Mouse (Mus musculus) c-Kit-negative CD71-positive TER-119-positive erythroid progenitor cells, embryonic 14.5 days (primary cell): ENCODE data around the gene Hdac5.
A peak's percentile ranks its signal among the peaks of the same experiment; 100 is the strongest.
"Not testable (repeated sequence)": the region's sequence is repeated elsewhere in the genome, so short reads cannot be mapped to it uniquely, and the experiment has no call there.

ENCODE experiments used
- DNase-seq: peaks from one replicate; pipeline ENCODE4 v3.0.0-alpha.2; 2013; ENCODE audit warnings: low read depth, low spot score

Gene Hdac5

DNA sequence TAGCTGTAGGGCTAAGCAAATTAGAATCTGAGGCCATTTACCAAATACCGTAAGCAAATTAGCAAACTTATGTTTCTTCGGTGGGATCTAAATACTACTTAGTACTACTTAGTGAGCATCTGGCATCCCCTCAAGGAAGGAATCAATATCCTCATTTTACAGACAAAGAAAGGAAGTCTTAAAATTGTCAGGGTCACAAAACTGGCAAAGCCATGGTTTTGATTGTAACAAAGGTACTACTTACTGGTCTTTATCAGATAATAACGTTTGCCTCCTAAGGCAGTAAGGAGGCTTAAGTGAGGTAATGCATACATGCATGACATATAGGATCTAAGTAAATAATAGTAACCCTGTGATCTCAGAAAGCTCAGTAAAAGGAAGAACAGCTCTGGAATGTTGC, 44.3 kb downstream of the Hdac5 start:
- DNase-seq, result no peak

DNA sequence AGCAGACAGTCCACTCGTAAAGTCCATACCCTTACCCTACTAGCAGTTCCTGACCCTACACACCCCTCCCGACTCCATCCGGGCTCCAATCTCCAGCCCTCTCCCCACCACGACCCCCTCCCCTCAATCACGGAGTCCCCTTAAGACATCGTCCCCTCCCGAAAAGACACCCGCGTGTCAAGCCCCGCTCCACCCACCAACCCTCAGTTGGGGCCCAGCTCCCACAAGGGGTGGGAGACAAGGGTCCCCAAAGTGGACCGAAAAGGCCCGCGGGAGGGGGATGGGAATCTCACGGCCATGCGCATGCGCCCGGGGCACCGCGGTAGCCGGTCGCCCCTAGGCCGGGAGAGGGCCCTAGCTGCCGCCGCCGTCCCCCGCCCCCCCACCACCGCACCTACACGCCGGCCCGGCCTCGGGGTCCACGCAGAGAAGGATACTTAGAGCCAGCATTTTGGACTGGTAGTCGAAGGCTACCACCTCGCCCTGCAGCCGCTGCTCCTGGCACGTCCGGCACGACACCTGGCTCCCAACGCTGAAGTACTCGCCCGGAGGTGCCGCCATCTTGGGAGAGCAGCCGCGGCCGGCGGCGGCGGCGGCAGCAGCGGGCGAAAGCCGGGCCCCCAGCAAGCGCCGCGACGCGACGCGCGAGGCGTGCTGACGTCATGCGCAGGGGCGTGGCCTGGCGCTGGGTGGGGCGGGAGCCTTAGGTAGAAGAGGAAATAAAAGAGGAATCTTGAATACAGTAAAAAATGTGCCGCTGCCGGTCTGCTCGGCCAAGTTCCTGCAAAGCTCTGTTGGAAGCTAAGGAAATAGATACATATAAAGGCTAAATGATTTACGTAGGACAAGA, 45.1 kb downstream of the Hdac5 start, which contains the start of gene Lsm12:
Lsm12 (minus strand) TSS at position 651 of the 850 bp plus-strand sequence.
- DNase-seq, result peak; percentile 92

- peak; percentile 15 for DNase-seq
Measured at GRCm38 (mm10) chr11:102184253-102184645, 45.7 kb downstream of the Hdac5 start.

GRCm38 (mm10) chr11:102179836-102180235, 50.1 kb downstream of the Hdac5 start:
- no peak for DNase-seq

- no peak for DNase-seq
Measured at GRCm38 (mm10) chr11:102168689-102169088, 61.3 kb downstream of the Hdac5 start.

- no peak for DNase-seq
Measured at GRCm38 (mm10) chr11:102167539-102167938, 62.4 kb downstream of the Hdac5 start.

GRCm38 (mm10) chr11:102165971-102166722, 63.8 kb downstream of the Hdac5 start:
- no peak for DNase-seq

- no peak for DNase-seq
Measured at GRCm38 (mm10) chr11:102159781-102160180, 70.2 kb downstream of the Hdac5 start.

GRCm38 (mm10) chr11:102158024-102158423, 71.9 kb downstream of the Hdac5 start:
- DNase-seq, result not testable (repeated sequence)

DNA sequence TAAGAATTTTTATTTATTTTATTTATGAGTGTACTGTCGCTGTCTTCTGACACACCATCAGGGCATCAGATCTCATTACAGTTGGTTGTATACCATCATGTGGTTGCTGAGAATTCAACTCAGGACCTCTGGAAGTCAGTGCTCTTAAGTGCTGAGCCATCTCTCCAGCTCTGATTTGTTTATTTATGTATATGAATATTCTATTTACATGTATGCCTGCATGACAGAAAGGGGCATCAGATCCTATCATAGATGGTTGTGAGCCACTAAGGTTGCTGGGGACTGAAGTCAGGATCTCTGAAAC, 73.2 kb downstream of the Hdac5 start:
- no peak for DNase-seq

- DNase-seq, result peak; percentile 78
Measured at GRCm38 (mm10) chr11:102156039-102156785, 73.8 kb downstream of the Hdac5 start, which contains the start of gene Tmem101. Gene Tmem101 (minus strand): TSS chr11:102156404.

DNA sequence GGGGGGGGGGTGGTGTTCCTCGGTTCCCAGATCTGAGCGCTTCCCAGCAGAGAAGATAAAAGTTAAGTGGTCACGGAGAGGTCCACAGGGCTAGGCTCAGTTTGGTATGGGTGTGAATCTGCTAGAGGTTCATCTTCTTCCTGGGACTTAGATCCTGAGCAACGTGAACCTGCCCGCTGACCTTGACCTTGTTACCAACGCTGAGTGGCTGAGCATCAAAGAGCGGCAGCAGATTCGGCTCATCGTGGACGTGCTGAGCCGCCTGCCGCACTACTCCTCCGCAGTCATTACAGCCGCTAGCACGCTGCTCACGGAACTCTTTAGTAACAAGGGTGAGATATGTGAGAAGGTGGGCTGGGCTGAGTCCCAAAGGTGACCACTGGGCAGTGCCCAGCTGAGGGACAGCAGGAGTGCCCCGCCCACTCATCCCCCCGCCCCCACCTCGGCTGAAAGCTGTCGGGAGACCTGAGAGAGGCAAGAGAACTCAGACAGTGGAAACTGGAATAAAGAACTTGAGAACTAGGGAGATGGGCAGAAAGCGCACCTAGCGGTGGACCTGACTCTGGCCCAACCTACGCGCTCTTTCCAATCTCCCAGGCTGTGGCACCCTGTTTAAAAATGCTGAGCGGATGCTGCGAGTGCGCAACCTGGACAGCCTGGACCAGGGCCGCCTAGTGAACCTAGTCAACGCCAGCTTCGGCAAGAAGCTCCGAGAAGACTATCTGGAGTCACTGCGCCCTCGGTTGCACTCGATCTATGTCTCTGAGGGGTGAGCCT, 82.6 kb downstream of the Hdac5 start:
- DNase-seq, result no peak

- DNase-seq, result no peak
Measured at GRCm38 (mm10) chr11:102146531-102146930, 83.4 kb downstream of the Hdac5 start.

GRCm38 (mm10) chr11:102146005-102146404, 84.0 kb downstream of the Hdac5 start:
- DNase-seq, result no peak

DNA sequence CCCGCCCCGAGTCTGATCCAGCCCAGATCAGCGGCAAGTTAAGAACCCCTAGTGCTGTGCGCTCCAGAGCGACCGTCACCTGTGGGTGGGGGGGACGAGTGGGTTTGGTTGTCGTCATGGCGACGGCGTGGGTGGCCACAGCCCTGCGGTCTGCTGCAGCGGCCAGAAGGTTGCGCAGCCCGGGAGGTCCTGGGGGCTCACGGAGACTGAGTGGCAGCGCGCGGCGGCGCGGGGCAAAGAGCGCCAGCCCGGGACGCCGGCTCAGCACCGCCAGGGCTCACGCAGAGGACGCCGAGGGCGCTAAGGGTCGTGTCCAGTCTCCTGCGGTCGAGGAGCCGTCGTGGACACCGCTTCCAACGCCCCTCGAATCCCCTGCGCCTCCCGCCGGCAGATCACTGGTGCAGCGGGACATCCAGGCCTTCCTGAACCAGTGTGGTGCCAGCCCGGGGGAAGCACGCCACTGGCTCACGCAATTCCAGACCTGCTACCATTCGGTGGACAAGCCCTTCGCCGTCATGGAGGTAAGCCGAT, 84.4 kb downstream of the Hdac5 start, which contains the start of gene Nags:
Nags (plus strand) TSS at position 43 of the 531 bp plus-strand sequence.
- DNase-seq, result no peak

DNA sequence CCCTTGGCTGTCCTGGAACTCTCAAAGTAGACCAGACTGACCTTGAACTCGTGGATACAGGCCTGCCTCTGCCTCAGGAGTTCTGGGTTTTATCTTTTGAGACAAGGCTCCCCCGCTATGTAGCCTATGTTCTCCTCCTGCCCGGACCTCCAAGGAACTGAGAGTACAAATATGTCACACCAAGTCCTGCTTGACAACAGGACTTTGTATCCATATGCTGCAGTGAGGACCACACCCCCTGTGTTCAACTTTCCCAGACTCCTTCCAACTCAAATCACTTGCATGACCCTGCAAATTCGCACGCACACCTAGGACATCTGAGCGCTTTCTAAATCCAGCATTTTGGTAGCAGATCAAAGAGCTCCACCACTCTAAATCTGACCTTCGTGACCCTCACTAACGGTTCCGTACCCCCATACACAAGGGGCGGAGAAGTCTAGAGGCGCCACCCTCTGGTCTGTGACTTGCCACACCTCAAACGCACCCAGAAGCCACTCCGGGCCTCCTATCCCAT, 85.0 kb downstream of the Hdac5 start:
- no peak for DNase-seq
